Mouse (Mus musculus) kidney, adult 9 months (tissue): Measurements from ENCODE around the gene Olfr205.
"Not testable (repeated sequence)": the region's sequence is repeated elsewhere in the genome, so short reads cannot be mapped to it uniquely, and the experiment has no call there.

ENCODE experiments used
- DNase-seq: peaks from one replicate; pipeline ENCODE4 v3.0.0; 2022

Gene Olfr205

DNA sequence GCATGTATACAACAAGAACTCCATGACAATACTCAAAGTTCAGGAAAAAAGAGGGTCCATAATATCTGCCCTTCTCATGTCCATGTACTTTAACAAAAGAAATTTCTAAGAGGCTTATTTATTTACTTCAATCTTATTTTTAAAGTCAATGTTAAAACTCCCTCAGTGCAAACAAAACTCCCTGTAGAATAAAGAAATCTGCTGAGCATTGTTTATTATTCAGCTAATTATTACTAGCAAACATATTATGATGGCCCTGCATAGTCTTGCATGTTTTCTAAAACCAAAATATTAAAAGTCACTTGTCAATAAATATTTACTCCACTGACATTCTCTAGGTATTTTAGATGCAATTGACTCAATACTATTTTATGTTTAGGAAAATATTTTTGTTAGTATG lies at the start of gene Olfr205:
TSS of gene Olfr205 (minus strand) at position 101 of the 400 bp plus-strand sequence.
- no peak for DNase-seq

DNA sequence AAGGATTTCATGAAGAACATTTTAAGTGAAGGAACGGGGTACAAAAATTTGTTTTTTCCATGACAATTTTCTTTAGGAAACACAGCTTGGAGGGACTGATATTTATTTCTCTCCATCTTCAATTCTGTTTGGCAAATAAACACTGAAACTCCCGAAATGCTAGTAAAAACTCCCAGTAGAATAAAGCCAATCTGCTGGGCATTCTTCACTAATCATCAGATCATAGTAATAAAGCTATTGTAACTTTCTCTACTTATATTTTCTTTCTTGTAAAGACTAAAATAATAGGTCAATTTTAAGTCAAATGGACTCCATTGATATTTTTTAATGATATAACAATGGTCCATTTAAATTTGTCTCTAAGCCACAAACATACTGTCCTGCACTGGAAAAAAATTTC lies 33.0 kb upstream of the Olfr205 start, which contains the start of gene Olfr209:
TSS of gene Olfr209 (minus strand) at position 101 of the 400 bp plus-strand sequence.
- no peak for DNase-seq

DNA sequence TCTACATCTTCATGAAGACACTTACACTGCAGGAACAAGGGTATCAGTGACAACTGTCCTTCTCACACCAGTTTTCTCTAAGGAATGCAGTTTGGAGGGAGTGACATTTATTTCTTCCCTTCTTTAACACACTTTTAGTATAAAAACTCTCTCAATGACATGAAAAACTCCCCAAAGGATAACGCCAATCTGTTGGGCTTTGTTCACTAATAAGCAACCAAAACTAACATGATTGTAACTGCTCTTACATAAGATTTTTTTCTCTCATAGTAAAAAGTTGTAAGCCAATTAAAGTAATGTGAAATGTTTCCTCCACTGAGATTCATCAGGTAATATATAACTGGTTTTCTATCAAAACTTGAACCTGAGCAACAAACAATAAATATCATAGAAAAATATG lies 18.2 kb upstream of the Olfr205 start, which contains the start of gene Olfr206:
TSS of gene Olfr206 (minus strand) at position 101 of the 400 bp plus-strand sequence.
- DNase-seq, result no peak

DNA sequence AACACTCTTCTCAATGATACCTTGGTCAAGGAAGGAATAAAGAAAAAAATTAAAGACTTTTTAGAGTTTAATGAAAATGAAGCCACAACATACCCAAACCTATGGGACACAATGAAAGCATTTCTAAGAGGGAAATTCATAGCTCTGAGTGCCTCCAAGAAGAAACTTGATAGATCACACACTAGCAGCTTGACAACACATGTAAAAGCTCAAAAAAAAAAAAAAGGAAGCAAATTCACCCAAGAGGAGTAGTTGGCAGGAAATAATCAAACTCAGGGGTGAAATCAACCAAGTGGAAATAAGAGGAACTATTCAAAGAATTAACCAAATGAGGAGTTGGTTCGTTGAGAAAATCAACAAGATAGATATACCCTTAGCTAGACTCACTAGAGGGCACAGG lies 7.7 kb downstream of the Olfr205 start:
- not testable (repeated sequence) for DNase-seq

DNA sequence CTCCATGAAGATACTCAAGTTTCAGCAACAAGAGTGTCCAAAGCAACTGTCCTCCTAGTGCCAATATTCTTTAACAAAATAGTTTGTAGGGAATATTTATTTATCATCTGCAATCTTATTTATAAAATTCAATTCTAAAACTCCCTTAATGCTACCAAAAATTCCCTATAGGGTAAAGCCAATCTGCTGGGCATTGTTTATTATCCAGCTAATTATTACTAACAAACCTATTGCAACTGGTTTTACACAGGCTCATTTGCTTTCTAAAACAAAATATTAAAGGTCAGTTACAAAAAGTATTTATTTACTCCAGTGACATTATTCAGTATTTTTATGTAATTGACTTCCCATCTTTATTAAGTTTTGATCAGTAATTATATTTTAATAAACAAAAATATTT lies 12.8 kb downstream of the Olfr205 start, which contains the start of gene Olfr204:
TSS of gene Olfr204 (minus strand) at position 101 of the 400 bp plus-strand sequence.
- no peak for DNase-seq

DNA sequence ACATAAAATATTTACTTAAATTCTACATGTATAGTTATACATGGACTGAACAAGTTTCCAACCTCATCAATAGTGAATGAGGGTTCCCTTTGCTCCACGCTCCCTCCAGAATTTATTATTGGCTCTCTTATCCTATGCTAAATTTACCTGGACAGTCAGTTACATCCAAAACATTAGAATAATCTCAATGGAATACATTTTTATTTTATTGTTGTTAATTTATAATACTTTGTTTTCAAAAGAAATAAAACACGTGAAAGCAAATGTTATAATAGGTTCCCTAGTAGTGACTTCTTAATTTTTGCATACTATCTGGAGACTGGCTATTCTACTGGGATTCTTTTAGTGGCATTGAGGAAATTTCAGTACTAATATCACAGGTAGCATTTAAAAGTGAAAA lies 32.4 kb downstream of the Olfr205 start, which contains the start of gene Olfr203:
TSS of gene Olfr203 (plus strand) at position 301 of the 400 bp plus-strand sequence.
- no peak for DNase-seq

DNA sequence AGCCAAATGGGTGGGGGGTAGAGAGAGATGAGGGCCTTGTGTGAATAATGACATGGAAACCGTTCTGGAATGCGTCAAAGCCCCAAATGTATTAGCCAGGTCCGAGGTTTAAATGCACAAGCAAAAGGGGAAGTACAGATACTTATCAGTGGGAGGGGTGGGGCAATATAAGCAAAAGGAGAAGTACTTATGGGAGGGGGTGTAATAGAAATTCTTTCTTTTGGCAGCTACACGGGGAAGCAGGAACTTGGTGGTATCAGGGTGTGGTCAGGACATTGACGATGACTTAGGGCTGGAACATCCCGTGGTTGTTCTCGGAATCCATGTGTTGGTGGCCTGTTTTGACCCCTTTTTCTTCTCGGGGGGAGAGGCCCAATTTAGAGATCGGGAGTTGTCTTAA lies 43.4 kb downstream of the Olfr205 start:
- DNase-seq, result not testable (repeated sequence)

DNA sequence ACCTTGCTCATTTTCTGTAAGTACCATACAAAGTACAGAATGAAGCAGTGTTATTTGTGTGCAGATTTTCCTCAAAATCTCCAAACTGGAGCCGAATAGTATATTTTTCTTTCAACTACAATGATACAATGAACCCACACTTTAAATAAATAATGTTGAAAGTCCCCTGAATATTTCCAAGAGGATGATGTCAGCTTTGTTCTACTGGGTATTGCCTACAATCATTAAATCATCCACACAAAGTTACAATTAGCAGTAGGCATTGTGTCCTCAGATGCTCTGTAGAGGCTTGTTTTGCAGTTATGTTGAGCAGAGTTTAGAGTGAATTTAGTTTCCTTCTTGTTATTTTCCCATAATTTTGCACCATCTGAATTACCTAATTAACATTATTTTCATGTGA lies 44.2 kb downstream of the Olfr205 start, which contains the start of gene Olfr202:
TSS of gene Olfr202 (minus strand) at position 101 of the 400 bp plus-strand sequence.
- DNase-seq, result no peak

DNA sequence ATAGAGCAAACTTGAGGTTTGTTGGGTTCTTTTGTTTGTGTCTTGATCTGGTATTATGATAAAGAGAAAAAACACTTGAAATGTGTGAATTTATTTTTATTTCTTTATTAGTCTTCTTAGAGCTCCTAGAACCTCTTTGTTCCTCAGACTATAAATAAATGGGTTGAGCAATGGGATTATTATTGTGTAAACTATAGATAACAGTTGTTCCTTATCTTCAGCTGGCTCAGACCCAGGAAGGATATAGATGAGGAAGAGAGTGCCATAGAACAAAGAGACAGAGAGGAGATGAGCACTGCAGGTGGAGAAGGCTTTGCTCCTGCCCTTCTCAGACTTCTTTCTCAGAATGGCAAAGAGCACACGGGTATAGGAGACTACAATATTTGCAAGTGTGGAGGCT lies 47.5 kb downstream of the Olfr205 start:
- no peak for DNase-seq

DNA sequence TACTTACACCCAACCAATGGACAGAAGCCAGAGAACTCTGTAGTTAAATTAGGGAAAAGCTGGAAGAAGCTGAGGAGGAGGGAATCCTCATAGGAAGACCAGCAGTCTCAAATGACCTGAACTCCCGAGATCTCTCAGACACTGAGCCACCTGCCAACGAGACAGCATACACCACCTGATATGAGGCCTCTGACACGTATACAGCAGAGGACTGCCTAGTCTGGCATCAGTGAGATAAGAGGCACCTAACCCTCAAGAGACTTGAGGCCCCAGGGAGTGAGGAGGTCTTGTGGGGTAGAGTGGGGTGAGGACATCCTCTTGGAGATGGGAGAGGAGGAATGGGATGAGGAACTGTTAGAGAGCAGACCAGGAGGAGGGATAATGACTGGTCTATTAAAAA lies 50.4 kb downstream of the Olfr205 start:
- no peak for DNase-seq
